Mouse (Mus musculus) liver, postnatal 0 days (tissue): ENCODE results near the gene Pnma1. TPM values are rescaled to one million over a fixed set of nuclear protein-coding genes. Genes with fewer than 3 reads are reported as not detected.

ENCODE experiments used
- ATAC-seq: fragments of 200-750 bp; cut with Nextera tagmentation; 2 replicates; pipeline ENCODE4 v1.8.0; 2017; ENCODE audit warnings: mild to moderate bottlenecking, moderate library complexity
- DNase-seq: peaks from one replicate; pipeline ENCODE4 v3.0.0-alpha.2; 2016
- H3K27ac ChIP-seq: fragments of 300-500 bp; sonication (generic); 2 replicates; pipeline ENCODE4 v1.5.1; 2014; ENCODE audit warnings: antibody characterized with exemption, moderate library complexity, mild to moderate bottlenecking, low read depth
- H3K27me3 ChIP-seq: fragments of 300-500 bp; sonication (generic); 2 replicates; pipeline ENCODE4 v1.6.1; 2014; ENCODE audit warnings: low read length, control low read depth, mixed read lengths; ENCODE audit not compliant: insufficient read depth
- H3K36me3 ChIP-seq: fragments of 300-500 bp; sonication (generic); replicated peaks from 2 replicates; pipeline ENCODE4 v1.6.1; 2014; ENCODE audit warnings: mild to moderate bottlenecking, control low read depth, low read length, moderate library complexity, mixed read lengths; ENCODE audit not compliant: insufficient read depth
- H3K4me1 ChIP-seq: fragments of 300-500 bp; sonication (generic); 2 replicates; pipeline ENCODE4 v1.6.1; 2014; ENCODE audit warnings: antibody characterized with exemption, mild to moderate bottlenecking, control low read depth; ENCODE audit not compliant: insufficient read depth
- H3K4me2 ChIP-seq: fragments of 300-500 bp; sonication (generic); 2 replicates; pipeline ENCODE4 v1.6.1; 2014; ENCODE audit warnings: low read depth, mild to moderate bottlenecking, low read length, moderate library complexity, mixed read lengths
- H3K4me3 ChIP-seq: fragments of 300-500 bp; sonication (generic); 2 replicates; pipeline ENCODE4 v1.5.1; 2014; ENCODE audit warnings: low read depth, low read length
- H3K9ac ChIP-seq: fragments of 300-500 bp; sonication (generic); replicated peaks from 2 replicates; pipeline ENCODE4 v1.6.1; 2014; ENCODE audit warnings: mild to moderate bottlenecking, moderate library complexity
- H3K9me3 ChIP-seq: fragments of 300-500 bp; sonication (generic); 2 replicates; pipeline ENCODE4 v1.6.1; 2016; ENCODE audit warnings: mild to moderate bottlenecking, control low read depth, low read length, mixed read lengths
- CTCF ChIP-seq: sonication (generic); IDR thresholded peaks from 2 replicates; pipeline ENCODE4 v1.5.1; 2016; ENCODE audit warnings: antibody characterized with exemption, low read depth
- EP300 ChIP-seq: IDR thresholded peaks from 2 replicates; pipeline ENCODE4 v1.6.1; 2016; ENCODE audit warnings: antibody characterized with exemption, low read depth, mild to moderate bottlenecking
- WGBS: fragments of 180-500 bp; shearing (Covaris S2); extraction: QIAGEN DNeasy Blood & Tissue Kit; methylation state at CpG from one replicate; pipeline ENCODE4 v1.1.7; 2014; ENCODE audit not compliant: insufficient replicate concordance; 5-methylcytosine and 5-hydroxymethylcytosine counted together
- polyA plus RNA-seq: library from polyadenylated mRNA; unstranded; fragments of >200 nt; fragmentation: Nextera tagmentation; extraction: Ambion mirVana; gene quantifications from 2 replicates; pipeline ENCODE4 v1.2.1, GENCODE M21; 2015

Pnma1 gene
- polyA plus RNA-seq, 1 experiment from 2014 or later, result 0.35 TPM

DNA sequence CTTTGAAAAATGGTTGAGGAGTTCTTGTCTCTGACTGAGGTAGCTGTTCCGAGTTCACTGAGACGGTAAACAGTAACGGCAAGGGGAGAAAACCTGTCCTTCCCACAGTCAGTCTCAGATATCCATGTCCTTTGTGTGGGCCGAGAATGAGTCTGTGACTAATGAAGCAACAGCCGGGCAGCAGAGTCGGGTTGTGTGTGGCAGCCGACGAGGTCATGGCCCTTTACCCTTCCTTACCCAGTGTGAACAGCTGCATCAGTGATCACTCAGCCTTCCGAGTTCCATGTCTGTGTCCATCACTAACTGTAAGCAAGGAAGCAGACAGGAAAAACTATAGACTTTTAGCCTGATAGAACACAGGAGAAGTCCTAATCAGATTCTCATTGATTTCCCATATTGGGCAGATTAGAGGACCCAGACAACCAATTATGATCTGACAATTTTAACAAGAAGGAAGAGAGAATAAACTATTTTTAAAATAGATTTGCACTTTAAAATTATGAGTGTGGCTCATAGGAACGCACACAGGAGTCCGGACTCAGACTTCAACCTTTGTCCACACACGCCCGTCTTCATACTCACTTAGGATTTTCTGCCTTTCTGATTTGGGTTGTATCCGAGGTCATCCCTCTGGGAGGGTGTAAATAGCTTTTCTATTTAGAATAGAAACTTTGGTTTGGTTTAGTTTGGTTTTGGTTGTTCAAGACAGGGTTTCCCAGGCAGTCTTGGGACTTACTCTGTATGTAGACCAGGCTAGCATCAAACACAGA, 5.8 kb downstream of the Pnma1 start:
- Histone ChIP-seq H3K9me3 (no peaks in the 10 kb centered on the region), H3K36me3 (0 out of 2 replicates have a peak, but pooled peaks cover 3% of the 10 kb centered on the region), H3K27ac (no peak overlapping the region), H3K9ac (no peak overlapping the region), H3K27me3 (no peaks in the 10 kb centered on the region), H3K4me3 (no peak overlapping the region), H3K4me1 (no peaks in the 10 kb centered on the region), H3K4me2 (no peak overlapping the region)
- ATAC-seq (no peak), DNase-seq (peak; percentile 10)
- 76% methylated on average over 14 of the region's 14 CpGs for WGBS
- TF ChIP-seq EP300 (no peak), CTCF (no peak)

GRCm38 (mm10) chr12:84141271-84141670, 7.0 kb downstream of the Pnma1 start:
- WGBS, result 78% methylated on average over 4 of the region's 4 CpGs
- DNase-seq (no peak), ATAC-seq (no peak)
- peaks cover 5% of the 10 kb centered on the region; the same call in 1 of the 2 replicates for H3K36me3 ChIP-seq
- H3K4me3 ChIP-seq, result no peak overlapping the region
- TF ChIP-seq CTCF, result no peak
- TF ChIP-seq EP300, result no peak
- H3K9me3 ChIP-seq, result no peaks in the 10 kb centered on the region
- no peaks in the 10 kb centered on the region for H3K4me1 ChIP-seq
- no peak overlapping the region for H3K9ac ChIP-seq
- no peak overlapping the region for H3K4me2 ChIP-seq
- H3K27me3 ChIP-seq, result no peaks in the 10 kb centered on the region
- H3K27ac ChIP-seq, result no peak overlapping the region

DNA sequence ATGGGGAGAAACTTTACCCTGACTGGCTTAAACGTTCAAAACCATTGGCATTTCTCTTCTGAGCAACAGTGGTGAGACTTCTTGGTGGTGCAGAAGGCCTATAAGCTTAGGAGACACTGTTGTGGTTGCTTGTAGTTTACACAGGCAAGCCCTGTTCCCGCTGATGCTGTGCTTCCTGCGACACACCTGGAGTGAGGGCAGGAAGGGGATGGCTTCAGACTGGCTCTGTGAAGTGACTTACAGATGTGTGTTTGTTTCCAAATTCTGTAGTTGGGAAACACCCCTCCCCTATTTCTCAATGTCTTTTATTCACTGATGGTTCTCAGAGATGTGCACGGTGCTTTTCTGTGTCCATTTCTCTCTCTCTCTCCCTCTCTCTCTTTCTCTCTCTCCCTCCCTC, 8.2 kb downstream of the Pnma1 start:
- Histone ChIP-seq H3K27me3 (no peaks in the 10 kb centered on the region), H3K36me3 (peaks cover 5% of the 10 kb centered on the region; the same call in 1 of the 2 replicates), H3K9ac (no peak overlapping the region), H3K9me3 (no peaks in the 10 kb centered on the region), H3K4me1 (no peaks in the 10 kb centered on the region), H3K4me2 (no peak overlapping the region), H3K4me3 (no peak overlapping the region), H3K27ac (no peak overlapping the region)
- no peak for TF ChIP-seq EP300
- TF ChIP-seq CTCF, result no peak
- ATAC-seq (peak; percentile 60; the same call in 1 of the 2 replicates), DNase-seq (no peak)
- 62% methylated on average over 4 of the region's 4 CpGs for WGBS

GRCm38 (mm10) chr12:84137131-84137530, 11.2 kb downstream of the Pnma1 start:
- H3K9ac ChIP-seq, result no peak overlapping the region
- no peak overlapping the region for H3K27ac ChIP-seq
- H3K4me1 ChIP-seq, result no peaks in the 10 kb centered on the region
- no peak overlapping the region for H3K4me3 ChIP-seq
- H3K4me2 ChIP-seq, result no peak overlapping the region
- 88% methylated on average over 7 of the region's 7 CpGs for WGBS
- ATAC-seq (no peak), DNase-seq (no peak)
- no peaks in the 10 kb centered on the region for H3K9me3 ChIP-seq
- H3K36me3 ChIP-seq, result peaks cover 5% of the 10 kb centered on the region; the same call in 1 of the 2 replicates
- H3K27me3 ChIP-seq, result no peaks in the 10 kb centered on the region
- no peak for TF ChIP-seq EP300
- TF ChIP-seq CTCF, result no peak

GRCm38 (mm10) chr12:84132265-84132664, 16.0 kb downstream of the Pnma1 start:
- Histone ChIP-seq H3K4me1 (no peaks in the 10 kb centered on the region), H3K27ac (no peak overlapping the region), H3K36me3 (peaks cover 2% of the 10 kb centered on the region), H3K27me3 (no peaks in the 10 kb centered on the region), H3K4me2 (no peak overlapping the region), H3K9ac (no peak overlapping the region), H3K9me3 (no peaks in the 10 kb centered on the region), H3K4me3 (no peak overlapping the region)
- ATAC-seq (no peak), DNase-seq (peak; percentile 62)
- TF ChIP-seq EP300 (no peak), CTCF (peak; percentile 82)
- WGBS, result 64% methylated on average over 3 of the region's 3 CpGs

GRCm38 (mm10) chr12:84129931-84130330, 18.4 kb downstream of the Pnma1 start:
- Histone ChIP-seq H3K4me2 (no peak overlapping the region), H3K9ac (no peak overlapping the region), H3K4me3 (no peak overlapping the region), H3K36me3 (no peaks in the 10 kb centered on the region; the same call in 1 of the 2 replicates), H3K4me1 (no peaks in the 10 kb centered on the region), H3K27ac (no peak overlapping the region), H3K9me3 (no peaks in the 10 kb centered on the region), H3K27me3 (no peaks in the 10 kb centered on the region)
- no peak for TF ChIP-seq CTCF
- TF ChIP-seq EP300, result no peak
- DNase-seq (no peak), ATAC-seq (no peak)
- WGBS, result 69% methylated on average over 8 of the region's 8 CpGs
